Mouse (Mus musculus) embryonic facial prominence, embryonic 14.5 days (tissue): ENCODE data around the gene Ankrd34a. TPM values are rescaled to one million over a fixed set of nuclear protein-coding genes. Genes with fewer than 3 reads are reported as not detected.

ENCODE experiments used
- ATAC-seq: fragments of 200-750 bp; cut with Nextera tagmentation; 2 replicates; pipeline ENCODE4 v1.8.0; 2017; ENCODE audit warnings: low read depth, moderate number of reproducible peaks, moderate TSS enrichment
- DNase-seq: peaks from one replicate; pipeline ENCODE4 v3.0.0-alpha.2; 2015; ENCODE audit warnings: low spot score
- H3K27ac ChIP-seq: fragments of 300-500 bp; sonication (generic); replicated peaks from 2 replicates; pipeline ENCODE4 v1.5.1; 2014; ENCODE audit warnings: low read depth, mild to moderate bottlenecking, low read length, moderate library complexity
- H3K27me3 ChIP-seq: fragments of 300-500 bp; sonication (generic); replicated peaks from 2 replicates; pipeline ENCODE4 v1.6.1; 2014; ENCODE audit warnings: low read length; ENCODE audit not compliant: control insufficient read depth, insufficient read depth
- H3K36me3 ChIP-seq: fragments of 300-500 bp; sonication (generic); 2 replicates; pipeline ENCODE4 v1.6.1; 2014; ENCODE audit warnings: low read length, mixed read lengths; ENCODE audit not compliant: control insufficient read depth, insufficient read depth
- H3K4me1 ChIP-seq: fragments of 300-500 bp; sonication (generic); 2 replicates; pipeline ENCODE4 v1.6.1; 2014; ENCODE audit warnings: antibody characterized with exemption, low read length; ENCODE audit not compliant: control insufficient read depth, insufficient read depth
- H3K4me2 ChIP-seq: fragments of 300-500 bp; sonication (generic); 2 replicates; pipeline ENCODE4 v1.6.1; 2014; ENCODE audit warnings: low read depth, mild to moderate bottlenecking, low read length, moderate library complexity, mixed read lengths
- H3K4me3 ChIP-seq: fragments of 300-500 bp; sonication (generic); 2 replicates; pipeline ENCODE4 v1.5.1; 2014; ENCODE audit warnings: low read depth, mild to moderate bottlenecking, low read length
- H3K9ac ChIP-seq: fragments of 300-500 bp; sonication (generic); 2 replicates; pipeline ENCODE4 v1.6.1; 2014; ENCODE audit warnings: low read depth, mild to moderate bottlenecking, low read length, moderate library complexity, mixed read lengths
- H3K9me3 ChIP-seq: fragments of 300-500 bp; sonication (generic); 2 replicates; pipeline ENCODE4 v1.6.1; 2016; ENCODE audit warnings: low read length; ENCODE audit not compliant: control insufficient read depth
- WGBS: fragments of 180-500 bp; shearing (Covaris S2); extraction: QIAGEN DNeasy Blood & Tissue Kit; methylation state at CpG from one replicate; pipeline ENCODE4 v1.1.7; 2014; 5-methylcytosine and 5-hydroxymethylcytosine counted together
- polyA plus RNA-seq: library from polyadenylated mRNA; unstranded; fragments of >200 nt; fragmentation: Nextera tagmentation; extraction: Ambion mirVana; gene quantifications from 2 replicates; pipeline ENCODE4 v1.2.1, GENCODE M21; 2014

Gene Ankrd34a
- polyA plus RNA-seq, 1 experiment from 2014 or later: 3.0 TPM

- no peak overlapping the region for H3K4me3 ChIP-seq
- 87% methylated on average over 8 of the region's 8 CpGs for WGBS
- H3K27me3 ChIP-seq: no peaks in the 10 kb centered on the region
Observed at GRCm38 (mm10) chr3:96566661-96567450, 29.6 kb upstream of the Ankrd34a start.

DNA sequence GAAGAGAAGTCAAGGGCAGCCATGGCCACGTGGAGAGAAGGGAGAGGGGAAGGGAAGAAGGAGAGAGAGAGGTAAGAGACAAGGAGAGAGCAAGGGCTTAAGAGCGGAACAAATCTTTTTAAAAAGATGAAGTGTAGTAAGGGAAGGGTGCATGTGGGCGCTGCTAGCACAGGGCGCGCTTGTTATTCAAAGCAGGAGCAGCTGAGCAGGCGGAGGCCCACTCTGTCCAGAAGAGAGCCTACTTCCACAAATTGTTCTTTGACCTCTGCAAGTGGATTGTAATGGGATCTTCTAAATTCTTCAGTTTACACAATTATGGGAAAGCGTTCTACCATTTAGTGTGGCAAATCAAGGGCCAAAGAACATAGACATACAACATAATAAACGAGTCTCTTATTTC lies 27.8 kb upstream of the Ankrd34a start:
- ATAC-seq (no peak), DNase-seq (no peak)
- no peak overlapping the region for H3K4me3 ChIP-seq
- H3K27ac ChIP-seq: no peak overlapping the region
- WGBS: 74% methylated on average over 8 of the region's 8 CpGs
- H3K4me1 ChIP-seq: peaks cover 6% of the 10 kb centered on the region; the same call in 1 of the 2 replicates
- H3K9ac ChIP-seq: no peak overlapping the region
- no peak overlapping the region for H3K4me2 ChIP-seq
- H3K9me3 ChIP-seq: no peaks in the 10 kb centered on the region
- no peaks in the 10 kb centered on the region for H3K27me3 ChIP-seq
- H3K36me3 ChIP-seq: no peaks in the 10 kb centered on the region

More at GRCm38 (mm10) chr3:96566661-96567450, 29.6 kb upstream of the Ankrd34a start:
- Histone ChIP-seq H3K9me3 (no peaks in the 10 kb centered on the region), H3K4me2 (no peak overlapping the region), H3K9ac (no peak overlapping the region), H3K36me3 (no peaks in the 10 kb centered on the region), H3K4me1 (peaks cover 6% of the 10 kb centered on the region; the same call in 1 of the 2 replicates), H3K27ac (no peak overlapping the region)
- ATAC-seq (no peak), DNase-seq (no peak)

DNA sequence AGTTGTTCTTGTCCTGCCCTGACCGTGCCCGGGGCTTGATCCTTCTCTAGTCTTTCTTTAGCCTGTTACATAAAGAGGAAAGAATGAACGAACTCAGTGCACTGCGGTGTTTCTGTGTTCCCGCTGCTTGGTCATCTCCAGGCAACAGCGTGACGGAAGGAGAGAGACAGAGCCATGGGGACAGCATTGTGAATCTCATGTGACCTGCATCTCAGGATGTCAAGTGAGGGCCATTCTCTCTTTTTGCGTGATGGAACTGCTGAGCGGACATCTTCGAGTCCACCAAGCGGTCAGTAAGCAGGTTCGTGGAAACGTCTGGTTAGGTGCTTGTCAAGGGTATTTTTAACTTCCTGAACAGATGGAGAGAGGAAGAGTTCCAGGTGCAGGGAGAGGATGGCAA lies 26.9 kb upstream of the Ankrd34a start:
- Histone ChIP-seq H3K4me2 (no peak overlapping the region), H3K27ac (no peak overlapping the region), H3K4me1 (peaks cover 3% of the 10 kb centered on the region; the same call in 1 of the 2 replicates), H3K9ac (no peak overlapping the region), H3K27me3 (no peaks in the 10 kb centered on the region), H3K9me3 (no peaks in the 10 kb centered on the region), H3K4me3 (no peak overlapping the region), H3K36me3 (no peaks in the 10 kb centered on the region)
- WGBS: 94% methylated on average over 13 of the region's 13 CpGs
- ATAC-seq (no peak), DNase-seq (no peak)

DNA sequence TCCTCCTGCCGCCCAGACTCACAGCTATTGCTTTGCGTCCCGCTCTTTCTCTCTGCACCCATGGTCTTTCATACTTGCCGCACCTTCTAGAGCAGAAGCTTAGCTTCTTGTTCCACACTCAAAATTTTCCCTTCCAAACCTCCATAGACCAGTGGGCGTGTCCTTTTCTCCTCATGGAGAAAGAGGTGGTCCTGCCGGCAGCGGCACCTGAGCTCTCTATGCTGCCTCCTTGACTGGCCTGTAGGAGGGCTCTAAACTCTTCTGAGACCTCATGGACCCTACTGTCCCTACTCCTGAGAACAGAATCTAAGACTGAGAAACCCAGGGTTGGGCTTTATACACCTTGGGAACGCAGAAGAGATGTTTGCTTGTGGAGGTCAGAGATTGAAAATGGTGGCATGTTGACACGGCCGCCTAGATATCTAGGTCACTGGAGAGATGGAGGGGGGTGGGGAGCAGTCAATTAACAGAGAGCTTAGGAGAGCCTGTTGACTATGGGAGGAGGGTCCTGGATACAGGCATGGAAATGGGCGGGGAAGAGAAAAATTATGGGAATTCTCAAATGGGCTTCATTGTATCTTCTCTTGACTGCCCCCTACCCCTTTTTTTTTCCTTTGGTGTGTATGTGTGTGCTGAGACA lies 26.4 kb upstream of the Ankrd34a start:
- Histone ChIP-seq H3K9me3 (no peaks in the 10 kb centered on the region), H3K27ac (no peak overlapping the region), H3K4me1 (no peaks in the 10 kb centered on the region), H3K36me3 (no peaks in the 10 kb centered on the region), H3K9ac (no peak overlapping the region), H3K27me3 (no peaks in the 10 kb centered on the region), H3K4me3 (no peak overlapping the region), H3K4me2 (no peak overlapping the region)
- no peak for DNase-seq
- WGBS: 89% methylated on average over 11 of the region's 11 CpGs
- ATAC-seq: no peak

- H3K27ac ChIP-seq: no peak overlapping the region
- DNase-seq (no peak), ATAC-seq (no peak)
- H3K9me3 ChIP-seq: no peaks in the 10 kb centered on the region
- H3K4me2 ChIP-seq: no peak overlapping the region
- H3K9ac ChIP-seq: no peak overlapping the region
- no peaks in the 10 kb centered on the region for H3K4me1 ChIP-seq
- H3K36me3 ChIP-seq: no peaks in the 10 kb centered on the region
- H3K4me3 ChIP-seq: no peak overlapping the region
- WGBS: 57% methylated on average over 7 of the region's 7 CpGs
- no peaks in the 10 kb centered on the region for H3K27me3 ChIP-seq
Observed at GRCm38 (mm10) chr3:96570643-96571042, 25.8 kb upstream of the Ankrd34a start.

DNA sequence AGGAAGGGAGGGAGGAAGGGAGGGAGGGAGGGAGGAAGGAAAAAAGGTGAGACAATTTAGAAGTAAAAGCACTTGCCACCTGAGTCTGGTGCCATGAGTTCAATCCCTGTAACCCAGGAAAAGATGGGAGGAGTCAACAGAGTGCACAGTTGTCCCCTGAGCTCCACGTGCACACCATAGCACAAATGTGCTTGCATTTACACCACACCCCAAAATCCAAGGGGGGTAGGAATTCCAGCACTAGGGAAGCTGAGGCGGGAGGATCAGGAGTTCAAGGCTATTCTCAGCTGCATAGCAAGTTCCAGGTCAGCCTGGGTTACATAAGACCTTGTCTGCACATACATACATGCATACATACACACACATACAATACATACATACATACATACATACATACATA lies 25.1 kb upstream of the Ankrd34a start:
- H3K4me3 ChIP-seq: no peak overlapping the region
- H3K27me3 ChIP-seq: no peaks in the 10 kb centered on the region
- no peak overlapping the region for H3K27ac ChIP-seq
- WGBS: 73% methylated on average over 2 of the region's 2 CpGs
- H3K9ac ChIP-seq: no peak overlapping the region
- DNase-seq: no peak
- H3K4me1 ChIP-seq: peaks cover 3% of the 10 kb centered on the region; the same call in 1 of the 2 replicates
- H3K36me3 ChIP-seq: no peaks in the 10 kb centered on the region
- H3K4me2 ChIP-seq: no peak overlapping the region
- ATAC-seq: no peak
- H3K9me3 ChIP-seq: no peaks in the 10 kb centered on the region

- Histone ChIP-seq H3K4me2 (no peak overlapping the region), H3K9me3 (no peaks in the 10 kb centered on the region), H3K27me3 (no peaks in the 10 kb centered on the region), H3K4me1 (peaks cover 5% of the 10 kb centered on the region), H3K36me3 (no peaks in the 10 kb centered on the region), H3K9ac (no peak overlapping the region), H3K4me3 (no peak overlapping the region), H3K27ac (no peak overlapping the region)
- ATAC-seq (no peak), DNase-seq (no peak)
- 76% methylated on average over 16 of the region's 16 CpGs for WGBS
Observed at GRCm38 (mm10) chr3:96571896-96572698, 24.3 kb upstream of the Ankrd34a start.

- 61% methylated on average over 18 of the region's 19 CpGs for WGBS
Observed at GRCm38 (mm10) chr3:96573611-96574511, 22.6 kb upstream of the Ankrd34a start.

More at GRCm38 (mm10) chr3:96573611-96574511, 22.6 kb upstream of the Ankrd34a start:
- H3K27me3 ChIP-seq: no peaks in the 10 kb centered on the region
- H3K27ac ChIP-seq: no peak overlapping the region
- H3K9me3 ChIP-seq: no peaks in the 10 kb centered on the region
- DNase-seq (no peak), ATAC-seq (no peak)
- H3K4me2 ChIP-seq: no peak overlapping the region
- peaks cover 8% of the 10 kb centered on the region for H3K4me1 ChIP-seq
- H3K9ac ChIP-seq: no peak overlapping the region
- no peaks in the 10 kb centered on the region for H3K36me3 ChIP-seq
- no peak overlapping the region for H3K4me3 ChIP-seq
